Mouse (Mus musculus) natural killer cell, adult 2 months (primary cell): Measurements from ENCODE around the gene Ahdc1.
A peak's percentile ranks its signal among the peaks of the same experiment; 100 is the strongest.
"Not testable (repeated sequence)": the region's sequence is repeated elsewhere in the genome, so short reads cannot be mapped to it uniquely, and the experiment has no call there.

ENCODE experiments used
- DNase-seq, 2 experiments: peaks; one replicate each; pipeline ENCODE4 v3.0.0; 2022; ENCODE audit warnings: low spot score in 2 of 2

Gene Ahdc1

GRCm38 (mm10) chr4:132988581-132989355 is 22.3 kb upstream of the Ahdc1 start:
- no peak for DNase-seq

- DNase-seq = no peak
Measured at GRCm38 (mm10) chr4:132993553-132993952, 17.5 kb upstream of the Ahdc1 start.

- no peak for DNase-seq
Measured at GRCm38 (mm10) chr4:132997469-132998237, 13.4 kb upstream of the Ahdc1 start.

GRCm38 (mm10) chr4:133002896-133003295 is 8.2 kb upstream of the Ahdc1 start:
- no peak for DNase-seq

- DNase-seq = no peak
Measured at GRCm38 (mm10) chr4:133003316-133004018, 7.6 kb upstream of the Ahdc1 start.

- DNase-seq = peak; percentile 65 to 71
Measured at GRCm38 (mm10) chr4:133005233-133005632, 5.8 kb upstream of the Ahdc1 start.

GRCm38 (mm10) chr4:133005885-133006451 is 5.1 kb upstream of the Ahdc1 start:
- DNase-seq = not testable (repeated sequence)

GRCm38 (mm10) chr4:133007513-133008380 is 3.3 kb upstream of the Ahdc1 start:
- no peak for DNase-seq

- peak; percentile 52 to 63 for DNase-seq
Measured at GRCm38 (mm10) chr4:133009131-133009530, 1.9 kb upstream of the Ahdc1 start.

- DNase-seq = no peak
Measured at GRCm38 (mm10) chr4:133009676-133010075, 1.4 kb upstream of the Ahdc1 start.

GRCm38 (mm10) chr4:133010611-133011010 is 449 bp upstream of the Ahdc1 start:
- no peak for DNase-seq

GRCm38 (mm10) chr4:133011821-133012775 is 1.0 kb downstream of the Ahdc1 start:
- peak; percentile 25 to 33 for DNase-seq

- peak in 1 of 2 experiments; percentile 21 for DNase-seq
Measured at GRCm38 (mm10) chr4:133012776-133013265, 1.8 kb downstream of the Ahdc1 start.

- peak; percentile 29 to 42 for DNase-seq
Measured at GRCm38 (mm10) chr4:133013266-133013891, 2.3 kb downstream of the Ahdc1 start.

GRCm38 (mm10) chr4:133014088-133014487 is 3.0 kb downstream of the Ahdc1 start:
- DNase-seq = no peak

- DNase-seq = no peak
Measured at GRCm38 (mm10) chr4:133014896-133015709, 4.0 kb downstream of the Ahdc1 start.

- DNase-seq = no peak
Measured at GRCm38 (mm10) chr4:133015710-133016651, 4.9 kb downstream of the Ahdc1 start.
